Mouse (Mus musculus): ENCODE data around the gene Ebp. TPM values are rescaled to one million over a fixed set of nuclear protein-coding genes. Genes with fewer than 3 reads are reported as not detected.

Gene Ebp
- total RNA-seq, 2 experiments from 2014 or later = 21.0 to 23.8 TPM

DNA sequence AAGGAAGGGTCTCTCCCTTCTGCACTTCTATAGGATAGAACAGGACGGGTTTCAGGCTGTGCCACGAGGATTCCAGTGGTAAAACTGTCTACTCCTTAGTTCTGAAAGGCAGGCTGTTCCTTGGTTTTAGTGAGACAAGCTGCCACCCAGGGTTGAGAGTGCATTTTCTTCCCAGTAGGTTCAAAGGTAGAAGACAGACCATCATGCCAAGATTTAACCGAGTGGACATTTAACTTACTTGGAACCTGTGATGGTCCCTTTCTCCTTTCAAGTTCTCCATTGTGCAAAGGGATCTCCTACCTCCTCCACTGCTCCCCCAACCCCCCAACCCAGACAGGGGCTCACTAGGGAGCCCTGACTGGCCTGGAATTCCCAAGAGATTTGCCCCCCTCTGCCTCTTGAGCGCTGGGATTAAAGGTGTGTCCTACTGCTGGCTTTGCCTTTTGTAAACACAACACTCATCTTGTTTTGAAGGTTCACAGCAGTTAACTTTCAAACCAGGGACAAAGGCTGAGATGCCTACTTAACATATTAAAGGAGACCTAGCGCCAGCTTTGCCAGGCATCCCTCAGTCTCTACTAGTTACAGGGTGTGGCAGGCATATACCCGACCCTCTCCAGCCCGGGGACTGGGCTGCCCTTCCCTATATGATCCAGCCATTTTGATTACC lies 10.3 kb downstream of the Ebp start:
- no peak for DNase-seq

DNA sequence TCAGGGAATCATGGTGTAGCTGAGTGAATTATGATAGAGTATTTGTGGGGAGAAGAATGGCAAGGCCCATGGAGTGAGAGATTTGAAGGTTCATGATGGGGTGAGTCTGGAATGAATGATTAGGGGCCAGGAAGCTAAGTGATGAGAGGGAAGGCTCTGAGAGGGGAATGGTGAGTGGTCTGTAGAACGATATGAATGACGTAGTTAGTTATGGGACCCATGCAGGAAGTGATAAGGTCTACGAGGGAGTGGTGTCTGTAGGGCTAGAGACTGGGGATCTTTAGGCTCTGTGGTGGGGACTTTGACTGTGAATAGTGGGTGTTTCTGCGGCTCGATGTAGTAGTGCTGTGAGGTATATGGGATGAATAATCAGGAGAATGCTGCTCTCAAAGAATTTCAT lies 13.7 kb downstream of the Ebp start:
- no peak for DNase-seq

DNA sequence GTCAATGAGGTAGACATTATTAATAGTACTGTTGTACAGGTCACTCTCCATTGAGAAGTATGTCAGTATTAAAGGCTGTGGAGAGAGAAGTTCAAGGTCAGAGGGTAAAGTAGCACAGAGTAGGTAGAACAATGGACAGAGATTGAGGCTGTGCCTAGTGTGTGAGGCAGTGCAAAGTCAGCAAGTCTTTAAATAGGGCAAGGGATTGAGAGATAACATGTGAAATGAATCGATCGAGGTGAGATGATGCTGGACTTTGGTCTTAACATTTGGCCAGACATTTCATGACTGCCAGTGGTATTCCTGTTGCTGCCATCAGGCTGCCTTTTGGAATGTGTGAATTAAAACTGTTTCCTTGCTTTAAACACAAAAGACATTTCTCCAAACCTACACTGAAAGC lies 14.4 kb downstream of the Ebp start:
- DNase-seq = no peak

DNA sequence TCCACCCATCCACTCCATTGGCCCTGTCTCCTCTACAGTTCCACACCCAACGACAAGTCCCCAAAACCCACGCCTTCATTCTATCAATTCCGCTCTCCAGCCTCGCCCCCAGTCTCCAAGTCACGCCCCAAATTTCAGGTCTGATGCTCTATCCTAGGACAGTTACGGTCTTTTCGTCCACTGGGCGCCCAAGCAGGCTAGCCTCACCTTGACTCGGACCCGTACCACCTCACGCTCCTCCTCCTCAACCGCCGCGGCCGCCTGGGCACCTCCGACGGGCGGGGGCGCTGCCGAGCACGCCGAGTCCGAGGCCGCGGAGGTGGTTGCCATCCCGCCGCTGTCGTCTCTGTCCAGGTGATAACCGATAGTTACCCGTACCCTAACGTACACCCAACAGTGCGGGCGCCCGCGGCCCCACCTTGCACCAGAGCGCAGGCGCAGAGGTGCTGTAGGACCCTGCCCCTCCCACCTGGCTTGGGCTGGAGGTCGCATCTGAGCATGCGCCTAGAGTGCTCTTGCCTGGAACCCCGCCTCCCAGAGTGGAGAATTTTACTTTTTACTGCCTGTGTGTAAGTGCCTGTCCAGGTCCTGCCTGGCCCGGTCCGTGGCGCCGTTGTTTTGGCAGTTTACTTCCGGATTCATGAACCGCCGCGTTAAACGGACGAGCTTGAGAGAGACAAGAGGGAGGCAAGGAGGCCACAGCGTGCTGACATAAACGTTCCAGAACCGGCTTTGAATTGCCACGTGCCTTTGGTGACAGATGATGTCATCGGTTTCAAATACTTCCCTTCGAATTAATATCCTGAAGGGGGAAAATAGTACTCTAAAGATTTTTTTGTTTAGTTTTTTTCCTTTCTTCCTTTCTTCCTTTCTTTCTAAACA lies 17.6 kb downstream of the Ebp start, which contains the start of gene Tbc1d25:
TSS of gene Tbc1d25 (minus strand) at position 678 of the 882 bp plus-strand sequence.
- peak; percentile 85 for DNase-seq

DNA sequence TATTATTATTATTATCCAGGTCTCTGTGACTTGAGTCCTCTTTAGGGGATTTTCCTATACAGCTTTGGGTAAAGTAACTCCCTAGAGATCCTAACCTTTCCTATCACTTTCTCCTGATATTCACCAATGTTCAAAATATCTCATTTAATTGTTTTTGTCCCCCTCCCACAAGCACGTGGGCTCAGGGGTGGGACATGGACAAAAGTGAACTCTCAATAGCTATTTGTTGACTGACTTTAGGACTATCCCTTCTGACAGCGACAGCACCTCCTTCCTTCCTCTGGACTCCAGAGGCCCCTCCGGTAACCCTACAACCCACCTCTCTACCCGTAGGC lies 18.2 kb downstream of the Ebp start:
- no peak for DNase-seq

DNA sequence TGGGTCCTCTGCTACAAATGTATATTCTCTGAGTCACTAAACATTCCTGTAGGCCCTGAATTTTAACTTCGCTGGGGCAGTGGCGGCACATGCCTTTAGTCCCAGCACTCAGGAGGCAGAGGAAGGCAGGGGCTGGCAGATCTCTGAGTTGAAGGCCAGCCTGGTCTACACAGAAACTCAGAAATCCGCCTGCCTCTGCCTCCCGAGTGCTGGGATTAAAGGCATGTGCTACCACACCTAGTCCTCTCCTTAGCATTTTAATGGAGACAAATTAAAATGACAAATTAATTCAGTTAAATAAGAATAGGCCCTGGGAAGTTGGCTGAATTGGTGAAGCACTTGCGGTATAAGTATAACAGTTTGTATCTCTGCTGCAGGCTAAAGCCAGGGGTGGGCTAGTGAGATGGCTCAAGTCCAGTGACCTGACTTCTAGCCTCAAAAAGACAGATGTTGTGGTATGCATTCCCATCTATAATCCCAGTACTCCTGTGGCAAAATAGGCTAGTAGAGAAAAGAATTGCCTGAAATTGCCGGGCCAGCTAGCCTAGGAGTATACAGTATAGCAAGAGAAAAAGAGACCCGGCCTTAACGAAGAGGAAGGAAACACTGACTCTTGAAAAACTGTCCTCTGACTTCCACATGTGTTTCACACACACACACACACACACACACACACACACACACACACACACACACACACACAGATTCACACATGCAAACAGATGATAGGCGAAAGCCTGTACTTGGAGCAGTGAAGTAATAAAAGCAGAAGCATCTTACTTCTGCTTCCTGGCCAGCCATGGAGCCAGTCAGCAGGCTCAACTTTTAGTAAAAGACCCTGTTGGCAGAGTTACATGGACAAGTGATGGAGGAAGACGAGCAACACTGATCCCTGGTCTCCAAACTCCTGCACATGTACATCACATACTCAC lies 25.3 kb downstream of the Ebp start:
- no peak for DNase-seq

DNA sequence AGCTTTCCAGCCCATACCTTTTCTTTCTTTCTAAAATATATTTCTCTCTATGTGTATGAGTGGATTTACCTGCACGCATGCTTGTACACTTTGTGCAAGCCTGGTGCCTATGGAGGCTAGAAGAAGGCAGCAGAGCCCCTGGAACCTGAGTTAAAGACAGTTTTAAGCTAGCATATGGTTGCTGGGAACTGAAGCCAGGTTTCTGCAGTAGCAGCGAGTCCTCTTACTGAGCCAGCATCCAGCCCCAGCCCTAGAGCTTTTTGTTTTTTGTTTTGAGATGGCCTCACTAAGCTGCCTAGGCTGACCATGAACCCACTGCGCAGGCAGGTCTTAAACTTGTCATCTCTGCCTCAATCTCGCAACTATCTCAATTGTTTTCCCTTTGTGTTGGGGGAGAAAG lies 28.8 kb downstream of the Ebp start:
- DNase-seq = no peak

DNA sequence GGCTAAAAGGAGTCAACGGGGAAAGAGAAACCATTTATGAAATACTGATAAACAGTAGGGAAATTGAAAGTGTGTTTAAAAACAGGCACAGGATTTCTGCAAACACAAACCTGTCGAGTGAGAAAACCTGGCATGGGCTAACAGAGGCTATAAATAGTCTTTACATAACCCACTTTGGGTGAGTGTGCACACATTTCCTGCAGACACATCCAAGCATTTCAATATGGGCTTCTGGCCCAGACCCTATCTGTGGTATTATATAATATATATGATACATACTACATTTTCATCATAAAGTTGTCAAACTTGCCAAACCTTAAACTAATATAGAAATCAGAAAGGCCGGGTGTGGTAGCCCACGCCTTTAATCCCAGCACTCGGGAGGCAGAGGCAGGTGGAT lies 30.2 kb downstream of the Ebp start:
- no peak for DNase-seq

- peak; percentile 86 for DNase-seq
Measured at GRCm38 (mm10) chrX:8145153-8145991, 47.9 kb downstream of the Ebp start, which contains the start of gene Rbm3. Gene Rbm3, minus strand, starts transcription at chrX:8145880.

DNA sequence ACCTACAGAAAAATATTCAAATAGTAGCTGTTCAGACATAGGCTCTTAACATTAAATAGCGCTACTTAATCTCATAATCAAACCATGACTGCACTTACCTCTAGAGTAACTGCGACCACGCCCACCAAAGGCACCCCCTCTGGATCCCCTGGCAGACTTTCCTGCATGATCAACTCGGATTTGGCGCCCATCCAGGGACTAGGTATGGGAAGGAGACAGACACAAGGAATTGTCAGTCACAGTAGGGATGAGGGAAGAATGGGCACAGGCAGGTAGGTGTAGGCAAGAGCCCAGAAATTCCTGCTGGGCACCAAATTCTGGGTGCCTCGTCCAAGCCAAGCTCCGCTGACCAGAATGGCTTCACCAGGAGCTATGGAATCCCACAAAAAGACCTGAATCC lies 49.6 kb downstream of the Ebp start:
- DNase-seq = no peak

DNA sequence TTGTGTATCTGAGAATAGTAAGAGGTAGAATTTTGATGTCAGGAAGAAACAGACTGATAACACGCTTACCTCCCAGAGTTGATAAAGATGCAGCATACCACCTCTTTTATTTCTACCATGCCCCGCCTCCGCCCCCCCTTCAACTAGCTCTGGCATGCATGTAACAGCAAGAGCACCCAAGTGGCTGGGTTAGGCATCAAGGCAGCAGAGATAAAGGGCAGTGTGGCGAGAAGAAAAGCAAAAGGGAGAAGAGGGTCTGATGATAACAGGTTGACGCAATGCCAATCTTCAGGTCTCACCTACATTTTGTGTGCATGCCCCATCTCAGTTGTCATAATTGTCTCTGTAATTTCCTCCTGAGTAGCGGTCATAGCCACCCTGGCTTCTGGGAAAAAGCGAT lies 50.4 kb downstream of the Ebp start:
- DNase-seq = no peak

DNA sequence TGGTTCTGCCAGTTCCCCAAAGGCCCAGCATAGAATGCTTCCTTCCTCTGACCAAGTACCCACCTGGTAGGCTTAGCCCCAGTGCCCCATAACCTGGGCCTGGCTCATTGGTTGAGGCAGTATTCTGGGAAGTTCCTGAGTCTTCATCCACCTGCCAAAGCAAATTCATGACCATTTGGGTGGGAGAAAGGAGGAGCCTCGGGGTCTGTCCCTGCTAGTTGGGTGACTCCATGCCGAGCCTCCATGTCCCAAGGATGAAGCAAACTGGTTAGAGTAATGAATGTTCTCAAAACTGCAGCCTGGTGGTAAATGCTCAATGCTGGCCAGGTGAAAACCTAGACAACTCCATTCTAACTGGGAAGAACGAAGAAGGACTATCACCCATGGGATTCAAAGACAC lies 52.3 kb downstream of the Ebp start:
- no peak for DNase-seq

DNA sequence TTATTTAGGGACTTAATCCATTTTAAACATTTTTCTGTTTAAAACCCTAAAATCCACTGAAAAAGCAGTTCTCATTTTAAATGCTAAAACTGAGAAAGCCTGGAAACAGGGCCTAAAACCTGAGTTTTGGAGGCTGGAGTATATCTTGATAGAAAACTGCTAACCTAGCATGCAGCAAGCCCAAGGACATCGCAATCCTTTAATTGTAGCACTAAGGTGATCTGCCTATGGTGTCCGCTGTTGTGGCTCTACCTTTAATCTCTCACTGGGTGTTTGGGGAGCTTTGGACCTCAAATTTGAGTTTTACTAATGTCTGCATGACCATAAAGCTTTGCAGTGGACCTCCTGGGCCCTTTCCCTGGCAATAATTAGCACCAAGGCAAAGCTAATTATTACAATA lies 52.9 kb downstream of the Ebp start:
- DNase-seq = no peak

DNA sequence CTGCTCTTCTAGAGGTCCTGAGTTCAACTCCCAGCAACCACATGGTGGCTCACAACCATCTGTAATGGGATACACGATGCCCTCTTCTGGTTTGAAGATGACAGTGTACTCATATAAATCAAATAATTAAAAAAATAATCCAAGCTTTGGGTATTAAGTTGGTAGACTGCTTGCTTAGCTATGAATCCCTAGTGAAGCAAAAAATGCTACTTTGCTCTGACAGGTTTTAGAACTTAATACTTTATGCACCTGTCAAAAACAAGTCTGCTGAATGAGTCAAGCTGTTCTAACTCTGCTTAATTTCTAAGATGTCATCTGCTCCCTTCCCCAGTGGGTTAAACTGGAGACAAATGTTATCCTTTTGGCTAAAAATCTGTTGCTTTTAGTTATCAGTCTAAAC lies 53.8 kb downstream of the Ebp start:
- DNase-seq = no peak

DNA sequence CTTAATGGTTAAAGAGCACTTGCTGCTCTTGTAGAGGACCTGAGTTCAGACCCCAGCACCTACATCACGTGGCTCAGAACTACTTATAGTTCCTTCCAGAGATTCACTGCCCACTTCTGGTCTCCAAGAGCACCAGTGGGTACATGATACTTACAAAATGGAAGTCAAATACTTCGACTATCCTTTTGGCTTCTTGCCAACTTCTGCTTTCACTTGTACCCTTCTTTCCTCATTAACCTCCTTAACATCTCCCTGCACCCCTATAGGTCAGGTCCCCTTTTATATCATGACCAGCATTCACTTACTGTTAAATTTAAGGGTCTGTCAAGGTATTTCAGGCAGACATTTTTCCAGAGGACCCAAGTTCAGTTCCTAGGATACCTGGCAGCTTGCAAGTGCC lies 57.4 kb downstream of the Ebp start:
- no peak for DNase-seq

Other genes with a start within 250 kb of the Ebp start
- gene Hdac6, start 245.6 kb downstream of the Ebp start, total RNA-seq (2021) = 10 to 100 TPM; 30.3 to 32.8 TPM
- gene Gata1, start 215.4 kb downstream of the Ebp start, total RNA-seq (2021) = under 1 TPM in 1 of 2 experiments, not detected in 1; 0.14 TPM
- not detected for gene Glod5, start 175.0 kb downstream of the Ebp start, total RNA-seq (2021)
- gene Suv39h1, start 118.8 kb downstream of the Ebp start, total RNA-seq (2021) = 10 to 100 TPM; 16.3 to 16.4 TPM
- gene Was, start 103.0 kb downstream of the Ebp start, total RNA-seq (2021) = 1 to 10 TPM; 1.5 to 2.1 TPM
- 10 to 100 TPM; 74.1 to 79.1 TPM for gene Wdr13, start 60.6 kb downstream of the Ebp start, total RNA-seq (2021)
- gene Rbm3, start 47.6 kb downstream of the Ebp start, total RNA-seq (2021) = 100 to 1,000 TPM; 471 to 553 TPM
- gene Tbc1d25, start 17.3 kb downstream of the Ebp start, total RNA-seq (2021) = 1 to 10 TPM; 5.9 to 7.1 TPM
- gene Porcn, start 13.0 kb upstream of the Ebp start, total RNA-seq (2021) = 1 to 10 TPM; 2.0 to 2.7 TPM
- 10 to 100 TPM; 14.6 to 15.6 TPM for gene Ftsj1, start 58.9 kb upstream of the Ebp start, total RNA-seq (2021)
- 1 to 10 TPM; 2.5 to 3.2 TPM for gene Slc38a5, start 77.6 kb upstream of the Ebp start, total RNA-seq (2021)
- gene Ssxb10, start 133.9 kb upstream of the Ebp start, total RNA-seq (2021) = not detected
- not detected for gene Ssxb9, start 173.5 kb upstream of the Ebp start, total RNA-seq (2021)
- gene Ssxb1, start 219.8 kb upstream of the Ebp start, total RNA-seq (2021) = not detected

Measured in heart, postnatal 4 days (tissue).